Mouse (Mus musculus) kidney, postnatal 36 days (tissue): ENCODE measurements at regions not wholly inside any gene's neighbourhood (a gene's known extent, or its start where the extent isn't known, plus 50 kb on each side); places are given as distances from the start of the nearest gene placed in this dataset.

Experiments
- DNase-seq, 2 experiments: peaks; one replicate each; pipeline ENCODE4 v3.0.0; 2021 to 2022; ENCODE audit warnings: mixed read lengths in 2 of 2

DNA sequence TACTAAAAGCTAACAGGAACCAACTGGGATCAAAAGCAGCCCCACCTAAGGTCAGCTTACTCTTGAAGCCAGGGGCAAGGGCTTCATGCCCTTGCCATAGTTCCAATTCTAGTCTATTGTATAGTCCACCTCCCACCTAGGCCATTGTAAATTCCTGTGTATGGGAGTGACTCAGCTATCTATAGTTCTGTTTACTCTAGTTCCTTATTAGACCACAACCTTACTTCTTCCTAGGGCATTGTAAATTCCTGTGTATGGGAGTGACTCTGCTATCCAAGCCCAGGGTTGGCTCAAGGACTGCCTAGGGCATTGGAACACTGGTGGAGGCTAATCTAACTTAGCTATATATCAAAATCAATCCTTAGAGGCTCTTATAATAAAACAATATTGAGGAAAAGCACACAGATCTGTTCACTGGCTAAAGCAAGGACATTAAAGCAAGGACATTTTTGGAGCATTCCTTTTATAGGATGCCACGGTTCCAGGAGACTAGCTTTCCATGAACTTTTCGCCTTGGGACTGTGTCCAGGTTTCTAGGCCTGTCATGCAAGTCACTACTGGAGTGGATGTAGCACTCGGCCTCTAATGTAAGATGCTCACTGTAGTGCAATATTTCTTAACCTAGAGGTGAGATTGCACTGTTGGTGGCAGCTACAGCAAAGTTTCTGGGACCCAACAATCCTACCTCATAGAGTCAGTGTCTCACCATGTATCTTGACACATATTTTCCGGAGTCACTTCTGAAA, 154.8 kb upstream of the 1700015G11Rik start:
- DNase-seq: no peak

DNA sequence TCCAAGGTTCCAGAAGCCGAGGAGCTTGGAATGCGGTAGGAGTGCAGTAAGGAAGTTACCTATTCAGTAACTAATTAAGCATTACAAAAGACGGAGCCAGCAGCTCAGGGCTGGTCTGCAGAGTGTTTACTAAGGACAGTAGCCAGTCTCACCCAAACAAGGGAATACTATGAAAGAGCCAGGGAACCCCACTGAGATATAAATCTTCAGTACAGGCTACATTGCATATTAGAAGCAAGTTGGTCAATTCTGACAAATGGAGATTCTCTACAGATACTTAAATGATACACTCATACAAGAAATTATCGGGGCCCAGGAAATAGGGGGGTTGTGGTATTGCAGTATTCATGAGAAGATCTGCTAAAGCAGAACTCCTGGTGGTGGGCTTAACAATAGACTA, 148.5 kb upstream of the 1700015G11Rik start:
- peak in 1 of 2 experiments; percentile 1 for DNase-seq

DNA sequence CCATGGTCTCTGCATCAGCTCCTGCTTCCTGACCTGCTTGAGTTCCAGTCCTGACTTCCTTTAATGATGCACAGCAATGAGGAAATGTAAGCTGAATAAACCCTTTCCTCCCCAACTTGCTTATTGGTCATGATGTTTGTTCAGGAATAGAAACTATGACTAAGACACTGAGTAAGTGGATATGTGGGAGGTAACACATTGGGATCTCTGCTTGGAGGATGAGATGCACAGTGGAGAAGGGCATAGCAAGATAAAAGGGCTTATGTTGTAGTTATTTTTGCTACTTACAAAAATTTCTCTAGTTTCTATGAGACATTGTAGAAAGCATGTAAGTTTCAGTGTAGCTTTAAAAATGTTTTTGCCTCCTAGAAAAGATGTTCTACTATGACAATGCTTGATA, 143.9 kb upstream of the 1700015G11Rik start:
- DNase-seq: no peak

DNA sequence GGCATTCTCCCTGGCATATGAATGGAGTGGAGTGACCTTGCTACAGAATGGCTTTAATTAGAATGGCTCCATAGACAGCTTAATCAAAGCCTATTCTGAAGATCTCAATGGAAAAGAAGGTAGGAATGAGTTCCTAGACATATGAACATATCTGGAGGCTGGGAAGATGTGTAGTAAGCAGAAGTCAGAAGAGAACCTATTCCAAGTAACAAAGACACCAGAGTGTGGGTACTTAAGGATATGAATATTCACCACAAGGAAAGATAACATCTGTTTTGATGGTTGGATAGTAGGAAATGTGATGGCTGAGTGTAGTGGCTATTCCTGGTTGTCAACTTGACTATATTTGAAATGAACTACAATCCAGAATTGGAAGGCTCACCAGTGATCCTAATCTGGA, 142.2 kb upstream of the 1700015G11Rik start:
- no peak for DNase-seq

DNA sequence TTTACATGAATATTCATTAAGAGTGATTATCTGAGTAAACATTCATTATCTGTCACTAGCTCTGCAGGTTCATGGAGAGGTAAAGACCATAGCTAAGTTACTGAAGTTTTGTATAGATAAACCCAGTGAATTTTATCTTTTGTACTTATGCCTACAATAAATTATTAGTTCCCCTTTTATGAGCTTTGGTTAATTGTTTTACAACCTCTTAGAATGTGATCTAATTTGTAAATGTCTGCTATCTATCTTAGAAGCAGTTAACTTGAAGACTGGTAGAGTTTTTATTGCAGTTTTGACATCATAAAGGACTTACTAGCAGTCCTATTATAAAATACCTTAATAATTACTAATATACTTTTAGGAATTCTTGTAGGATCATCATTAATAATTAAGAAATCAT, 104.7 kb upstream of the 1700015G11Rik start:
- no peak for DNase-seq
